Comparison of ENCODE assay signal across 18 mouse cellular contexts in the genomic region with DNA sequence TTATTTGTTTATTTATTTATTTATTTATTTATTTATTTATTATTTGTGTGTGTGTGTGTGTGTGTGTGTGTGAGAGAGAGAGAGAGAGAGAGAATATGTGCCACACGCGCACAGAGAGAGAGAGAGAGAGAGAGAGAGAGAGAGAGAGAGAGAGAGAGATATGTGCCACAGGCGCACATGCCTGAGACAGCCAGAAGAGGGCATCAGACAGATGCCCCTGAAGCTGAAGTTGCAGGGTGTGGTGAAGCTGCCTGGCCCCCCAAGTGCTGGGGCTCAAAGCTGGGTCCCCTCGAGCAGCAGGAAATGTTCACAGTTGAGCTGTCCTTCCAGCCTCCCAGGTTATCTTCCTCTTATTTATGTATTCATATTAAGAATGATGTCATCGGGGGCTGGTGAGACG. TPM values are rescaled to one million over a fixed set of nuclear protein-coding genes. Genes with fewer than 3 reads are reported as not detected.
DNase-seq lines count a peak whose midpoint lies in the region; ATAC-seq and TF ChIP-seq lines count a peak whose summit lies in the region.
"Had no signal": no experiment of that assay in that cellular context is flagged by ENCODE, and none has a peak within 500 bp of the region (broad histone marks: within the 10 kb centered on the region; RNA-seq: fewer than 3 reads in every experiment).

No protein-coding gene starts in this region.

- no peak for TF ChIP-seq POLR2A in lung, adult 2 months (IDR thresholded peaks at IDR 0.05; ENCODE audit: borderline replicate concordance, extremely low read depth, low read depth, low read length)
- no peak for TF ChIP-seq POLR2A in bone marrow, adult 2 months (IDR thresholded peaks at IDR 0.05; ENCODE audit: borderline replicate concordance, control insufficient read depth, low read depth, low read length)

- H3K4me1 ChIP-seq in intestine, postnatal 0 days (replicated peaks; ENCODE audit: control insufficient read depth, insufficient read depth, low read length): no peaks in the 10 kb centered on the region
- 0 out of 2 replicates have a peak, but pooled peaks cover 1% of the 10 kb centered on the region for H3K4me1 ChIP-seq in intestine, embryonic 16.5 days (ENCODE audit: control insufficient read depth, insufficient read depth, low read length)
- no peaks in the 10 kb centered on the region for H3K4me1 ChIP-seq in lung, adult 2 months (ENCODE audit: control insufficient read depth, insufficient read depth, low read length)
- peaks cover 2% of the 10 kb centered on the region; the same call in 1 of the 2 replicates for H3K4me1 ChIP-seq in bone marrow, adult 2 months (ENCODE audit: control insufficient read depth, insufficient read depth, low read length)

- 88% methylated on average over 6 of the region's 6 CpGs for WGBS in intestine, postnatal 0 days
- WGBS in intestine, embryonic 16.5 days: 86% methylated on average over 6 of the region's 6 CpGs
- 89% methylated on average over 6 of the region's 6 CpGs for WGBS in lung, adult 2 months
- 84% methylated on average over 6 of the region's 6 CpGs for WGBS in bone marrow, adult 2 months

- H3K4me3 ChIP-seq in intestine, postnatal 0 days (ENCODE audit: low read depth, low read length): no peak overlapping the region
- no peak overlapping the region for H3K4me3 ChIP-seq in intestine, embryonic 16.5 days (ENCODE audit: low read length)
- no peak overlapping the region for H3K4me3 ChIP-seq in lung, adult 2 months (replicated peaks; ENCODE audit: extremely low read depth, low read depth, low read length)
- no peak overlapping the region for H3K4me3 ChIP-seq in bone marrow, adult 2 months (replicated peaks; ENCODE audit: control insufficient read depth, low read depth, low read length)
- H3K4me3 ChIP-seq: liver, embryonic 13.5 days; megakaryocyte, embryonic 14.5 days; myocyte had no signal

- no peak overlapping the region for H3K4me2 ChIP-seq in intestine, postnatal 0 days (replicated peaks; ENCODE audit: low read depth)
- H3K4me2 ChIP-seq in intestine, embryonic 16.5 days (ENCODE audit: low read depth, low read length): no peak overlapping the region
- H3K4me2 ChIP-seq: liver, embryonic 13.5 days had no signal

- no peaks in the 10 kb centered on the region for H3K9me3 ChIP-seq in intestine, postnatal 0 days (ENCODE audit: control insufficient read depth)
- no peaks in the 10 kb centered on the region for H3K9me3 ChIP-seq in intestine, embryonic 16.5 days (ENCODE audit: control insufficient read depth, low read length)
- H3K9me3 ChIP-seq: liver, embryonic 13.5 days; megakaryocyte, embryonic 14.5 days had no signal

- TF ChIP-seq CTCF in intestine, postnatal 0 days (IDR thresholded peaks at IDR 0.05; ENCODE audit: low read depth): peak; percentile 41; the same call in 1 of the 2 replicates
- peak; percentile 12; the same call in 1 of the 2 replicates for TF ChIP-seq CTCF in lung, adult 2 months (IDR thresholded peaks at IDR 0.05; ENCODE audit: insufficient read depth, low read length)
- TF ChIP-seq CTCF in bone marrow, adult 2 months (IDR thresholded peaks at IDR 0.05; ENCODE audit: control insufficient read depth, insufficient read depth, low read length): 0 out of 2 replicates have a peak, but pooled peaks have one; percentile 10

- H3K27ac ChIP-seq in intestine, postnatal 0 days (ENCODE audit: low read depth, low read length): no peak overlapping the region
- no peak overlapping the region for H3K27ac ChIP-seq in intestine, embryonic 16.5 days (ENCODE audit: low read length)
- no peak overlapping the region for H3K27ac ChIP-seq in bone marrow, adult 2 months (ENCODE audit: control insufficient read depth, insufficient read depth, low read depth, low read length, poor library complexity)
- H3K27ac ChIP-seq: liver, embryonic 13.5 days had no signal

- intact Hi-C loops in left cerebral cortex, postnatal 25 days (cut with DNase I): no loop called here

- ATAC-seq in intestine, postnatal 0 days: no peak
- no peak for ATAC-seq in intestine, embryonic 16.5 days
- ATAC-seq: forebrain, embryonic 14.5 days; inflammation-experienced regulatory T-cells, adult 6 months had no signal

- H3K9ac ChIP-seq in intestine, postnatal 0 days (ENCODE audit: low read depth, low read length): no peak overlapping the region
- H3K9ac ChIP-seq in intestine, embryonic 16.5 days (ENCODE audit: low read depth, low read length): no peak overlapping the region
- H3K9ac ChIP-seq: liver, embryonic 13.5 days had no signal

- peaks cover 13% of the 10 kb centered on the region; the same call in 1 of the 2 replicates for H3K36me3 ChIP-seq in intestine, postnatal 0 days (ENCODE audit: control insufficient read depth, insufficient read depth)
- peaks cover 3% of the 10 kb centered on the region; the same call in 1 of the 2 replicates for H3K36me3 ChIP-seq in intestine, embryonic 16.5 days (ENCODE audit: control insufficient read depth, insufficient read depth, low read length)

- H3K27me3 ChIP-seq in intestine, postnatal 0 days (replicated peaks; ENCODE audit: control insufficient read depth, insufficient read depth, low read length): no peaks in the 10 kb centered on the region
- H3K27me3 ChIP-seq in intestine, embryonic 16.5 days (replicated peaks; ENCODE audit: control insufficient read depth, insufficient read depth, low read length): no peaks in the 10 kb centered on the region
- H3K27me3 ChIP-seq: liver, embryonic 13.5 days; megakaryocyte, embryonic 14.5 days had no signal

- DNase-seq in lung, adult 2 months: no peak
- no peak for DNase-seq in lung, postnatal 4 days
- peak; percentile 13 for DNase-seq in A20 (ENCODE audit: low read depth, low spot score)
- DNase-seq in left cerebral cortex, postnatal 25 days (ENCODE audit: low spot score in 2 of 2): no peak
- DNase-seq in layer of hippocampus, postnatal 14 days (ENCODE audit: low spot score in 2 of 2): no peak
- DNase-seq: adrenal gland, adult 2 months; cerebellum, adult 8-10 months; gastrocnemius, postnatal 25 days; liver, embryonic 13.5 days; lung, postnatal 14 days; midbrain, embryonic 14.5 days had no signal

RNA-seq across cellular contexts. Expression of a gene that starts 32.3 kb away (rescaled TPM):
- polyA plus RNA-seq in intestine, postnatal 0 days (2015; fragmentation: Nextera tagmentation; extraction: Ambion mirVana): 3.7 and 3.8 TPM in 2 replicates
- 20.0 and 21.5 TPM in 2 replicates for polyA plus RNA-seq in intestine, embryonic 16.5 days (2015; fragmentation: Nextera tagmentation; extraction: Ambion mirVana)
- 3.7 and 4.0 TPM in 2 replicates for polyA plus RNA-seq in lung, adult 2 months (2012; rRNA removed)
- polyA plus RNA-seq in bone marrow, adult 2 months (2011; ENCODE audit: insufficient read depth, insufficient read length, low replicate concordance, missing spikeins): 41.5 and 76.2 TPM in 2 replicates
- total RNA-seq in left cerebral cortex, postnatal 25 days (2021): 100 to 1,000 TPM; 177 to 207 TPM
- total RNA-seq in layer of hippocampus, postnatal 14 days (2021): 10 to 100 TPM; 44.1 to 78.4 TPM
